Mouse (Mus musculus) liver, adult 2 months (tissue): ENCODE data around the gene Zfp219. TPM values are rescaled to one million over a fixed set of nuclear protein-coding genes. Genes with fewer than 3 reads are reported as not detected.

Experiments
- DNase-seq: peaks from one replicate; pipeline ENCODE4 v3.0.0-alpha.2; 2011; ENCODE audit warnings: low read depth, low spot score; ENCODE audit errors: extremely low read depth
- H3K27ac ChIP-seq: fragments of 200-500 bp; replicated peaks from 2 replicates; pipeline ENCODE4 v1.5.1; 2012; ENCODE audit warnings: low read depth, mild to moderate bottlenecking, control low read depth, inconsistent platforms, low read length; ENCODE audit not compliant: insufficient read depth
- H3K27me3 ChIP-seq: fragments of 200-500 bp; 2 replicates; pipeline ENCODE4 v1.6.1; 2012; ENCODE audit warnings: mild to moderate bottlenecking, moderate library complexity, low read length, inconsistent platforms; ENCODE audit not compliant: control insufficient read depth, insufficient read depth
- H3K36me3 ChIP-seq: fragments of 200-500 bp; 2 replicates; pipeline ENCODE4 v1.6.1; 2012; ENCODE audit warnings: low read length, inconsistent platforms; ENCODE audit not compliant: control insufficient read depth, insufficient read depth
- H3K4me1 ChIP-seq: fragments of 200-500 bp; 2 replicates; pipeline ENCODE4 v1.6.1; 2011; ENCODE audit warnings: low read length; ENCODE audit not compliant: control insufficient read depth, insufficient read depth
- H3K4me3 ChIP-seq: fragments of 200-500 bp; 2 replicates; pipeline ENCODE4 v1.5.1; 2011; ENCODE audit warnings: low read depth, mild to moderate bottlenecking, control low read depth, low read length, moderate library complexity; ENCODE audit not compliant: insufficient read depth
- H3K79me2 ChIP-seq: fragments of 200-500 bp; 2 replicates; pipeline ENCODE4 v1.6.1; 2012; ENCODE audit warnings: inconsistent platforms, mild to moderate bottlenecking, low read length, moderate library complexity; ENCODE audit not compliant: control insufficient read depth, insufficient read depth
- H3K9ac ChIP-seq: fragments of 200-500 bp; 2 replicates; pipeline ENCODE4 v1.6.1; 2012; ENCODE audit warnings: low read depth, mild to moderate bottlenecking, control low read depth, inconsistent platforms, low read length
- CTCF ChIP-seq: fragments of 200-500 bp; IDR thresholded peaks from 2 replicates; pipeline ENCODE4 v1.5.1; 2011; ENCODE audit warnings: low read depth, low read length, control low read depth
- POLR2A ChIP-seq: fragments of 200-500 bp; IDR thresholded peaks from 2 replicates; pipeline ENCODE4 v1.6.1; 2011; ENCODE audit warnings: low read length, control low read depth; ENCODE audit not compliant: insufficient read depth; ENCODE audit errors: extremely low read depth
- whole genome bisulfite sequencing: fragments of 180-500 bp; shearing (Covaris S2); methylation state at CpG from one replicate; pipeline ENCODE4 v1.1.7; 2018; 5-methylcytosine and 5-hydroxymethylcytosine counted together
- polyA plus RNA-seq: library from polyadenylated mRNA; depleted of rRNA; stranded (reverse); fragments of >200 nt; gene quantifications from 2 replicates; pipeline ENCODE4 v1.2.3, GENCODE M21; 2012
- total RNA-seq: library from RNA; depleted of rRNA; stranded (reverse); fragments of >200 nt; gene quantifications from 2 replicates; pipeline ENCODE4 v1.2.3, GENCODE M21; 2014

Gene Zfp219
- total and polyA plus RNA-seq, 2 experiments, result 8.9 to 31.4 TPM

DNA sequence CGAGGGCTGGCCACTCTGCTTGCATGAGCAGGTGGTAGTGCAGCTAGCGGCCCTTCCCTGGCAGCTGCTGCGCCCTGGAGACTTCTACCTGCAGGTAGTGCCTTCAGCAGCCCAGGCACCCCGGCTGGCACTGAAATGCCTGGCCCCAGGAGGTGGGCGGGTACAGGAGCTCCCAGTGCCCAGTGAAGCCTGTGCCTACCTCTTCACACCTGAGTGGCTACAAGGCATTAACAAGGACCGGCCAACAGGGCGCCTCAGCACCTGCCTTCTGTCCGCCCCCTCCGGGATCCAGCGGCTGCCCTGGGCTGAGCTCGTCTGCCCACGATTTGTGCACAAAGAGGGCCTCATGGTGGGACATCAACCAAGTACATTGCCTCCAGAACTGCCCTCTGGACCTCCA is 31.8 kb downstream of the Zfp219 start:
- DNase-seq, result no peak
- 96% methylated on average over 12 of the region's 12 CpGs for WGBS

DNA sequence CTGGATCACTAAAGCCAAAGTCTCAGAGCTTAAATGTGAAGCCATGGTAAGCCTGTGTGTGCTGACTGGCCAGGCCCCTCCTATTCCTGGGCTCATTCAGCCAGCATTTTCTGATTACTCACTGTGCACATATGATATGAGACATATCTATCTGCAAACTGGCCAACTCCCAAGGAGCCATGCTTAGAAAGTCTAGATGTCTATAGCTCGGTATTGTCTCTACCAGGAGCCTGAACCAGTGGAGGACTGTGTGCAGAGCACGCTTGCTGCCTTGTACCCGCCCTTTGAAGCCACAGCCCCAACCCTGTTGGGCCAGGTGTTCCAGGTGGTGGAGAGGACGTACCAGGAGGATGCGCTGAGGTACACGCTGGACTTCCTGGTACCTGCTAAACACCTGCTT is 33.4 kb downstream of the Zfp219 start:
- no peak overlapping the region for H3K4me3 ChIP-seq
- no peaks in the 10 kb centered on the region for H3K36me3 ChIP-seq
- H3K27ac ChIP-seq, result no peak overlapping the region
- no peaks in the 10 kb centered on the region for H3K4me1 ChIP-seq
- TF ChIP-seq POLR2A (no peak), CTCF (no peak)
- no peak overlapping the region for H3K9ac ChIP-seq
- DNase-seq, result no peak
- H3K79me2 ChIP-seq, result no peaks in the 10 kb centered on the region
- 95% methylated on average over 6 of the region's 6 CpGs for WGBS
- H3K27me3 ChIP-seq, result no peaks in the 10 kb centered on the region

More for the DNA sequence above, 31.8 kb downstream of the Zfp219 start:
- no peak overlapping the region for H3K27ac ChIP-seq
- H3K4me3 ChIP-seq, result no peak overlapping the region
- no peak overlapping the region for H3K9ac ChIP-seq
- no peaks in the 10 kb centered on the region for H3K36me3 ChIP-seq
- H3K79me2 ChIP-seq, result no peaks in the 10 kb centered on the region
- no peaks in the 10 kb centered on the region for H3K4me1 ChIP-seq
- TF ChIP-seq POLR2A (no peak), CTCF (no peak)
- H3K27me3 ChIP-seq, result no peaks in the 10 kb centered on the region

DNA sequence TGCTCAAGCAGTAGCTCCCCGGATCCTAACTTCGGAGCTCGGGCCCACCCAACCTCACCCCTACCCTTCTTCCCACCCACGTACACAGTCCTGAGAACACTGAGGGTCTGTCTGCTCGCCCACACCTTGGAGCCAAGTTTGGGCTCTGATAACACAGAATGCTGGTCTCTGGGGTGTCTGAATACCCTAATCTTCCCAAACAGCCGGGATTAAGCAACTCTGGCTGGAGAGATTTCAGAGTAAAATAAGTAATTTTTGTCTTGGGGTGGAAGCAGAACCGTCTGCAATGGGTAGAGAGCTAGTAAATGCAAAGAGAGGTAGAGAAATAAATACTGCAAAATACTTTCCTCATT is 34.4 kb downstream of the Zfp219 start:
- TF ChIP-seq POLR2A (no peak), CTCF (no peak)
- Histone ChIP-seq H3K79me2 (no peaks in the 10 kb centered on the region), H3K4me1 (no peaks in the 10 kb centered on the region), H3K27me3 (no peaks in the 10 kb centered on the region), H3K27ac (no peak overlapping the region), H3K36me3 (no peaks in the 10 kb centered on the region), H3K4me3 (peak overlapping the region; percentile 14), H3K9ac (no peak overlapping the region; the same call in 1 of the 2 replicates)
- no peak for DNase-seq
- 70% methylated on average over 7 of the region's 7 CpGs for WGBS

DNA sequence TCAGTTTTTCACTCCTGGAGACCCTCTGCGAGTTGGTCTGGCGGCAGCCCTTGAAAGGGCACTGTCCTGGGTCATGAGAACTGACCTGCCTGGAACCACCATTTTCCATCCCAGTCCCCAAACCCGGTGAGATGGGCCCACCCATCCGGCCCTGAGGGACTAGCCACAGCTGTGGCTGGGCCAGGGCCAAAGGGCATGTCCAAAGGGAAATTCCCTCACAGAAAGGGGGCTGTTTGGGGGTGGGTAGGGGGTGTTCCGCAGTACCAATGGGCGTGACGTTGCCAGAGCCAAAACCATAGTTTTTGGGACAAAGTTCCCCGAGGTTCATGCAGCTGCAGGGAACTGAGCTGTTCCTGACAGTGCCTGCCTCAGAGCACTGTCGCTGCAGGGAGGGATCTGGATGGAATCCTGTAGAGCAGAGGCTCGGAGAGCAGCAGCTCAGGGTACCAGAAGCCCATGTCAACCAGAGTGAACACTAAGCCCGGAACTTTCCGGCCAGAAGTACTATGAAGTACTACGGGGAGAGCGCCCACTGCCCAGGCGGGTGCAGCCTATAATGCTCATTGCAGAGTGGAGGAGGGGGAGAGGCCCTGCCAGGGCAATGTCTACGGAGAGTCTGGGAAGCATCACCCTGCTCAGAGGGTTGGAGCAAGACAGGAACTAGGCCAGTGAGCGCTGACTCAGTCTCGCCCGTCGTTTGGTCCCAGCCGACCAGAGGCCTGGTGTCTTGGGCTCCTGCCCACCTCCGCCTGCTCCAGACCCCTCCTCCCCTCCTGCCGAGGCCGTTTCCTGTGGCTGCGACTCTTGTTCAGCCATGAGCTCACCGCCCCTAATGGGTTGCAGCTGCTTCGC is 35.0 kb downstream of the Zfp219 start:
- 24% methylated on average over 27 of the region's 27 CpGs for WGBS
- Histone ChIP-seq H3K79me2 (no peaks in the 10 kb centered on the region), H3K27me3 (no peaks in the 10 kb centered on the region), H3K4me3 (peak overlapping the region; percentile 74), H3K36me3 (no peaks in the 10 kb centered on the region), H3K9ac (peak overlapping the region; percentile 77; the same call in 1 of the 2 replicates), H3K27ac (no peak overlapping the region; the same call in 1 of the 2 replicates), H3K4me1 (no peaks in the 10 kb centered on the region)
- DNase-seq, result peak; percentile 26
- TF ChIP-seq CTCF, result no peak
- 0 out of 2 replicates have a peak, but pooled peaks have one; percentile 20 for TF ChIP-seq POLR2A

DNA sequence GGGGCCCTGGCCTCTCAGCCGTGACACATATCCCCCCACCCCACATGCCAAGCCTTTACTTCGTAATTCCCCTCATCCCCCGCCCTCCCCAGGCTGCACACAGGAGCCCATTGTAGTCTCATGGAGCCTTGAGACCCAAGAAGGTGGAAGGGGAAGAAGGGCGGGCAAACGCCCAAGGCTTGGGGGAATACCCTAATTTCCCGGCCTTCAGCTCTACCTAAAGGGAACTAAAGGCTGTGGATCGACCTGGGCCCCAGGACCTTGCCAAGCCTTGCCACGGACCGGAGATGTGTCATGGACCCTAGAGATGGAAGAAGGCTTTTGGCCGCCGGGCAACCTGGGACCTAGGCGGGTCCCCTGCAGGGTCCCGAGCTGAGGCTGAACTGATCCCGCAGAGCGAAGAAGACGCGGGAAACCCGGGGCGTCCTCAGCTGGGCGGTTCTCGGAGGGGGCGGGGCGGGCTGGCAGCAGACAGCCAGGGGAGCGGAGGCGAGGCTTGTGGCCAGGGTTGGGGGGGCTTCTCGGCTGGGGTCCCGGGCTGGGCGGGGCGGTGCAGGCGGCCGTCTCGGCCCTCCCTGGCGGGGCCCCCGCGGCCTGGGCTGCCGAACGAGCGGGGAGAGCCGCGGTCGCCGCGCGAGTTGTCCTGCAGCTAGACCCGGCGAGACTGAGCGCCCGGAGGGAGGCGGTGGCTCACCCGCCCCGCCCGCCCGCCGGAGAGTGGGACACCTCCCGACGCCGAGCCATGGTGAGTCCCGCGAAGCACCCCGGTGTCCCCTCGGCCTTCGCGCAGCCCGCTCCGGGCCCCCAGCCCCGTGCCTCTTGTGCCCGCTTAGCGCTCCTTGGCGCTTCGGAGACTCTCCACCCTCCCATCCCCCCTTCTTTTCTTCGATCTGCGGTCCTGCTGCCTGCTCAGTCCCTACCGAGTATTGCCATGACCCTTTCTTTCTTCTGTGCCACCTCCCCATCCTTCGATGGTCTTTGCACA is 36.0 kb downstream of the Zfp219 start, which contains the start of gene Arhgef40:
Gene Arhgef40, plus strand, starts transcription at position 473 of the 985 bp plus-strand sequence.
- Histone ChIP-seq H3K27me3 (no peaks in the 10 kb centered on the region), H3K36me3 (no peaks in the 10 kb centered on the region), H3K9ac (peak within 1 kb of the TSS; percentile 77), H3K4me3 (peak within 1 kb of the TSS; percentile 74), H3K4me1 (no peaks in the 10 kb centered on the region), H3K79me2 (no peaks in the 10 kb centered on the region), H3K27ac (no peak within 1 kb of the TSS; the same call in 1 of the 2 replicates)
- 4% methylated on average over 69 of the region's 74 CpGs for WGBS
- peak; percentile 21 for DNase-seq
- TF ChIP-seq CTCF, result no peak
- TF ChIP-seq POLR2A, result no peak
